ENCODE assay signal across 8 mouse cellular contexts in the genomic region with DNA sequence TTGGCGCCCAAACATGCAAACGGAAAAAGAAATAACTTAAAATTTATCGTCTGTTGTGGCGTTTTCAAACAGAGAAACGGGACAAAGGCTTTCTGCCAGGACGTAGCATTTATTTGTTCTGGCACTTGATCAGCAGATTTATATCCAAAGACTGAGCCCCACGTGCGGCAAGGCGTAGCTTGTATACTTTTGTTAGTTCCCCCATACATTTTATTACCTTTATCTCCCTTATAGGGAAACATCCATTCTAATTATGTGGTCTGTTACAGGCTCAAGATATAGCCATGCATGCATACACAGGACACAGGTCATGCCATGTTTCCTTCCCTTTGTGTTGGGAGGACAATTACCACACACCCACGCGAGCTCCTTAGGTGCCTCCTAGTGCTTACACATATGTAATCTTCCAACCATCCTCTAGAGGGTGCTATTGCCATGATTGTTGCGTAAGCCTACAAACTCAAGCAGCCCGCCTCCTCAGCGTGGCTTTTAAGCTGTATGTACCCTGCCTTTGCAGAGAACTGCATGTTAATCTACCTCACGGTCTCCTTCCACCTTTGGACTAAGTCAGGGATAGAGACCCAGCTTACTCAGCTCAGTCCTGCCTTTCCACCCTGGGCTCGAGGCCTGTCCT. TPM values are rescaled to one million over a fixed set of nuclear protein-coding genes. Genes with fewer than 3 reads are reported as not detected.
DNase-seq lines count a peak whose midpoint lies in the region; ATAC-seq and TF ChIP-seq lines count a peak whose summit lies in the region.

No protein-coding gene starts in this region.

- TF ChIP-seq POLR2A in bone marrow, adult 2 months (IDR thresholded peaks at IDR 0.05; ENCODE audit: borderline replicate concordance, control insufficient read depth, low read depth, low read length) = no peak
- no peak for TF ChIP-seq POLR2A in myocyte (IDR thresholded peaks at IDR 0.05; ENCODE audit: insufficient read length, low read depth)

- 17% methylated on average over 16 of the region's 16 CpGs for WGBS in bone marrow, adult 2 months
- WGBS in heart, embryonic 14.5 days = 29% methylated on average over 16 of the region's 16 CpGs
- WGBS in liver, embryonic 11.5 days = 30% methylated on average over 16 of the region's 16 CpGs
- 26% methylated on average over 16 of the region's 16 CpGs for WGBS in stomach, embryonic 16.5 days

- H3K9ac ChIP-seq in heart, embryonic 14.5 days (ENCODE audit: low read length) = no peak overlapping the region
- no peak overlapping the region for H3K9ac ChIP-seq in liver, embryonic 11.5 days (ENCODE audit: low read depth, low read length)
- H3K9ac ChIP-seq in stomach, embryonic 16.5 days (ENCODE audit: low read length) = no peak overlapping the region

- H3K27ac ChIP-seq in bone marrow, adult 2 months (ENCODE audit: control insufficient read depth, insufficient read depth, low read depth, low read length, poor library complexity) = no peak overlapping the region
- no peak overlapping the region for H3K27ac ChIP-seq in heart, embryonic 14.5 days (replicated peaks in 1 of 2; ENCODE audit: control insufficient read depth in 1 of 2, insufficient read depth in 1 of 2, low read depth in 2 of 2, low read length in 2 of 2)
- no peak overlapping the region for H3K27ac ChIP-seq in liver, embryonic 11.5 days (ENCODE audit: low read depth, low read length)
- no peak overlapping the region for H3K27ac ChIP-seq in stomach, embryonic 16.5 days (ENCODE audit: low read length)

- H3K4me3 ChIP-seq in bone marrow, adult 2 months (replicated peaks; ENCODE audit: control insufficient read depth, low read depth, low read length) = no peak overlapping the region
- no peak overlapping the region for H3K4me3 ChIP-seq in heart, embryonic 14.5 days (ENCODE audit: control insufficient read depth in 1 of 2, insufficient read depth in 1 of 2, low read depth in 1 of 2, low read length in 2 of 2)
- H3K4me3 ChIP-seq in liver, embryonic 11.5 days (ENCODE audit: low read depth, low read length) = no peak overlapping the region
- no peak overlapping the region for H3K4me3 ChIP-seq in myocyte
- H3K4me3 ChIP-seq in stomach, embryonic 16.5 days (replicated peaks; ENCODE audit: low read length) = no peak overlapping the region

- H3K27me3 ChIP-seq in heart, embryonic 14.5 days (ENCODE audit: control insufficient read depth, insufficient read depth, low read length) = no peaks in the 10 kb centered on the region
- H3K27me3 ChIP-seq in liver, embryonic 11.5 days (replicated peaks; ENCODE audit: control insufficient read depth, insufficient read depth, low read length) = no peaks in the 10 kb centered on the region
- H3K27me3 ChIP-seq in myocyte (ENCODE audit: control insufficient read depth, insufficient read depth, insufficient read length) = no peaks in the 10 kb centered on the region
- no peaks in the 10 kb centered on the region for H3K27me3 ChIP-seq in stomach, embryonic 16.5 days (ENCODE audit: control insufficient read depth, insufficient read depth, low read length)

- no peak overlapping the region for H3ac ChIP-seq in myocyte (ENCODE audit: control insufficient read depth, insufficient read length)

- no peaks in the 10 kb centered on the region for H3K36me3 ChIP-seq in heart, embryonic 14.5 days (ENCODE audit: control insufficient read depth, insufficient read depth, low read length)
- H3K36me3 ChIP-seq in liver, embryonic 11.5 days (ENCODE audit: control insufficient read depth, insufficient read depth, low read length) = no peaks in the 10 kb centered on the region
- no peaks in the 10 kb centered on the region for H3K36me3 ChIP-seq in myocyte (ENCODE audit: control insufficient read depth, insufficient read depth)
- no peaks in the 10 kb centered on the region for H3K36me3 ChIP-seq in stomach, embryonic 16.5 days (ENCODE audit: control insufficient read depth, insufficient read depth, low read length)

- no peaks in the 10 kb centered on the region for H3K79me2 ChIP-seq in myocyte (ENCODE audit: control insufficient read depth, insufficient read depth)

- peaks cover 1% of the 10 kb centered on the region; the same call in 1 of the 2 replicates for H3K4me1 ChIP-seq in bone marrow, adult 2 months (ENCODE audit: control insufficient read depth, insufficient read depth, low read length)
- H3K4me1 ChIP-seq in heart, embryonic 14.5 days (ENCODE audit: control insufficient read depth in 2 of 2, insufficient read depth in 2 of 2, low read length in 2 of 2) = peaks cover 0 to 2% of the 10 kb centered on the region in 2 experiments; a peak in 3 of 4 replicates
- H3K4me1 ChIP-seq in liver, embryonic 11.5 days (replicated peaks; ENCODE audit: control insufficient read depth, insufficient read depth, low read length) = peaks cover 3% of the 10 kb centered on the region
- peaks cover 8% of the 10 kb centered on the region for H3K4me1 ChIP-seq in stomach, embryonic 16.5 days (ENCODE audit: control insufficient read depth, insufficient read depth, low read length)

- peak; percentile 71 for TF ChIP-seq CTCF in bone marrow, adult 2 months (IDR thresholded peaks at IDR 0.05; ENCODE audit: control insufficient read depth, insufficient read depth, low read length)

- H3K4me2 ChIP-seq in heart, embryonic 14.5 days (ENCODE audit: low read length) = peak overlapping the region; percentile 29; the same call in 1 of the 2 replicates
- peak overlapping the region; percentile 50 for H3K4me2 ChIP-seq in liver, embryonic 11.5 days
- peak overlapping the region; percentile 43 for H3K4me2 ChIP-seq in myocyte (ENCODE audit: low read depth)
- peak overlapping the region; percentile 46 for H3K4me2 ChIP-seq in stomach, embryonic 16.5 days (ENCODE audit: low read depth, low read length)

- no peaks in the 10 kb centered on the region for H3K9me3 ChIP-seq in heart, embryonic 14.5 days (ENCODE audit: control insufficient read depth, low read length)
- no peaks in the 10 kb centered on the region for H3K9me3 ChIP-seq in liver, embryonic 11.5 days (ENCODE audit: control insufficient read depth, low read length)
- H3K9me3 ChIP-seq in stomach, embryonic 16.5 days (replicated peaks; ENCODE audit: control insufficient read depth, low read length) = no peaks in the 10 kb centered on the region

- ATAC-seq in CD4-positive, CD25-positive, alpha-beta regulatory T cell, adult 4 months = peak; percentile 88
- peak; percentile 85 for ATAC-seq in erythroblast, adult 5-6 weeks (replicated peaks; ENCODE audit: low FRiP score, poor library complexity, severe bottlenecking)
- ATAC-seq in heart, embryonic 14.5 days (ENCODE audit: insufficient number of reproducible peaks, insufficient read depth, low FRiP score, low read depth) = no peak
- ATAC-seq in liver, embryonic 11.5 days (replicated peaks; ENCODE audit: low FRiP score) = peak; percentile 54
- ATAC-seq in stomach, embryonic 16.5 days (ENCODE audit: insufficient read depth, low FRiP score) = peak; percentile 77; the same call in 1 of the 2 replicates

- peak; percentile 76 for DNase-seq in kidney, postnatal 14 days
- peak; percentile 47 for DNase-seq in liver, embryonic 11.5 days (ENCODE audit: low spot score)

TF ChIP-seq in myocyte, 11 proteins besides CTCF, POLR2A, EP300 and RAD21 (continues in another document):
- no peak for TF ChIP-seq REST (IDR thresholded peaks at IDR 0.05; ENCODE audit: insufficient read depth, insufficient read length)
- TF ChIP-seq CEBPB (IDR thresholded peaks at IDR 0.05; ENCODE audit: insufficient read depth, poor library complexity, severe bottlenecking) = peak; percentile 91
- TF ChIP-seq SRF (IDR thresholded peaks at IDR 0.05; ENCODE audit: control insufficient read depth, insufficient read length, low read depth) = no peak
- no peak for TF ChIP-seq TCF12 (IDR thresholded peaks at IDR 0.05; ENCODE audit: insufficient read depth, poor library complexity, severe bottlenecking)
- TF ChIP-seq E2F4 (IDR thresholded peaks at IDR 0.05; ENCODE audit: insufficient read depth) = peak; percentile 30
- no peak for TF ChIP-seq POLR2AphosphoS2 (IDR thresholded peaks at IDR 0.05; ENCODE audit: insufficient read length, low read depth)

RNA-seq across cellular contexts. Expression of a gene that starts 12.4 kb away (rescaled TPM):
- under 1 TPM in 1 of 2 experiments, not detected in 1; 0.39 TPM for polyA plus RNA-seq in CD4-positive, CD25-positive, alpha-beta regulatory T cell, adult 4 months (2017; shearing (Covaris generic))
- 4.1 and 6.2 TPM in 2 replicates for polyA plus RNA-seq in bone marrow, adult 2 months (2011; ENCODE audit: insufficient read depth, insufficient read length, low replicate concordance, missing spikeins)
- 6.7 TPM in 1 of 2 replicates, not detected in the other for total RNA-seq in erythroblast, adult 5-6 weeks (2015; ENCODE audit: low replicate concordance)
- total RNA-seq in erythroblast, adult 5-6 weeks (2017; ENCODE audit: low replicate concordance) = 2.6 and 5.3 TPM in 2 replicates
- polyA plus RNA-seq in heart, embryonic 14.5 days (2014; fragmentation: Nextera tagmentation; extraction: Ambion mirVana) = 2.1 and 2.5 TPM in 2 replicates
- 22.0 and 27.0 TPM in 2 replicates for polyA plus RNA-seq in liver, embryonic 11.5 days (2014; fragmentation: Nextera tagmentation; extraction: Ambion mirVana)
- 0.55 TPM for polyA plus RNA-seq in myocyte (2012; fragmentation: generic; extraction: Trizol)
- 33.0 and 37.6 TPM in 2 replicates for polyA plus RNA-seq in stomach, embryonic 16.5 days (2015; fragmentation: Nextera tagmentation; extraction: Ambion mirVana)

RNA-seq across cellular contexts. Expression of a gene that starts 57.6 kb away (rescaled TPM):
- 100 to 1,000 TPM; 189 to 200 TPM for polyA plus RNA-seq in CD4-positive, CD25-positive, alpha-beta regulatory T cell, adult 4 months (2017; shearing (Covaris generic))
- polyA plus RNA-seq in bone marrow, adult 2 months (2011; ENCODE audit: insufficient read depth, insufficient read length, low replicate concordance, missing spikeins) = 18.7 and 43.2 TPM in 2 replicates
- 55.4 and 106 TPM in 2 replicates for total RNA-seq in erythroblast, adult 5-6 weeks (2015; ENCODE audit: low replicate concordance)
- 34.9 and 45.3 TPM in 2 replicates for total RNA-seq in erythroblast, adult 5-6 weeks (2017; ENCODE audit: low replicate concordance)
- polyA plus RNA-seq in heart, embryonic 14.5 days (2014; fragmentation: Nextera tagmentation; extraction: Ambion mirVana) = 131 and 139 TPM in 2 replicates
- 327 and 380 TPM in 2 replicates for polyA plus RNA-seq in liver, embryonic 11.5 days (2014; fragmentation: Nextera tagmentation; extraction: Ambion mirVana)
- 45.6 TPM for polyA plus RNA-seq in myocyte (2012; fragmentation: generic; extraction: Trizol)
- 199 and 200 TPM in 2 replicates for polyA plus RNA-seq in stomach, embryonic 16.5 days (2015; fragmentation: Nextera tagmentation; extraction: Ambion mirVana)

RNA-seq across cellular contexts. Expression of a gene that starts 57.8 kb away (rescaled TPM):
- polyA plus RNA-seq in CD4-positive, CD25-positive, alpha-beta regulatory T cell, adult 4 months (2017; shearing (Covaris generic)) = 100 to 1,000 TPM; 240 to 257 TPM
- 50.6 and 79.5 TPM in 2 replicates for polyA plus RNA-seq in bone marrow, adult 2 months (2011; ENCODE audit: insufficient read depth, insufficient read length, low replicate concordance, missing spikeins)
- 52.5 and 69.0 TPM in 2 replicates for total RNA-seq in erythroblast, adult 5-6 weeks (2015; ENCODE audit: low replicate concordance)
- 22.2 and 35.0 TPM in 2 replicates for total RNA-seq in erythroblast, adult 5-6 weeks (2017; ENCODE audit: low replicate concordance)
- 73.9 and 82.8 TPM in 2 replicates for polyA plus RNA-seq in heart, embryonic 14.5 days (2014; fragmentation: Nextera tagmentation; extraction: Ambion mirVana)
- polyA plus RNA-seq in liver, embryonic 11.5 days (2014; fragmentation: Nextera tagmentation; extraction: Ambion mirVana) = 62.5 and 63.1 TPM in 2 replicates
- 68.7 TPM for polyA plus RNA-seq in myocyte (2012; fragmentation: generic; extraction: Trizol)
- 70.4 and 72.0 TPM in 2 replicates for polyA plus RNA-seq in stomach, embryonic 16.5 days (2015; fragmentation: Nextera tagmentation; extraction: Ambion mirVana)
